Mouse (Mus musculus): ENCODE measurements around the gene Kif2c.

- TF ChIP-seq CTCF (IDR thresholded peaks at IDR 0.05; ENCODE audit: low read depth), result no peak
- no peak for TF ChIP-seq EP300 (IDR thresholded peaks at IDR 0.05; ENCODE audit: low read depth)
Observed at GRCm38 (mm10) chr4:117169936-117170335, 12.5 kb downstream of the Kif2c start.
